Mouse (Mus musculus) NIH3T3 (cell line): Measurements from ENCODE around the gene Fyco1.

Source experiments
- DNase-seq: peaks from one replicate; pipeline ENCODE4 v3.0.0-alpha.2; 2012; ENCODE audit warnings: low read depth

The Fyco1 gene

GRCm38 (mm10) chr9:123851713-123852448 lies at the start of gene Fyco1:
Fyco1 (minus strand) TSS chr9:123851899.
- DNase-seq, result peak; percentile 92

GRCm38 (mm10) chr9:123872049-123872448 lies 20.4 kb upstream of the Fyco1 start:
- DNase-seq, result no peak

- no peak for DNase-seq
These were observed 17.6 kb upstream of the Fyco1 start for GRCm38 (mm10) chr9:123869167-123869784.

GRCm38 (mm10) chr9:123863641-123864040 lies 11.9 kb upstream of the Fyco1 start:
- no peak for DNase-seq

GRCm38 (mm10) chr9:123862895-123863616 lies 11.4 kb upstream of the Fyco1 start:
- DNase-seq, result no peak

GRCm38 (mm10) chr9:123861929-123862328 lies 10.2 kb upstream of the Fyco1 start, which contains the start of gene Xcr1:
Xcr1 (minus strand) TSS chr9:123862029.
- DNase-seq, result no peak

- DNase-seq, result no peak
These were observed 5.1 kb upstream of the Fyco1 start for GRCm38 (mm10) chr9:123856836-123857235.

- DNase-seq, result peak; percentile 10
These were observed 1.0 kb upstream of the Fyco1 start for GRCm38 (mm10) chr9:123852449-123853390.

GRCm38 (mm10) chr9:123851062-123851712 lies 512 bp downstream of the Fyco1 start:
- peak; percentile 83 for DNase-seq

- peak; percentile 82 for DNase-seq
These were observed 1.0 kb downstream of the Fyco1 start for GRCm38 (mm10) chr9:123850705-123851061.

GRCm38 (mm10) chr9:123849976-123850695 lies 1.6 kb downstream of the Fyco1 start:
- DNase-seq, result peak; percentile 39

- DNase-seq, result no peak
These were observed 5.2 kb downstream of the Fyco1 start for GRCm38 (mm10) chr9:123846490-123846889.

GRCm38 (mm10) chr9:123845120-123845519 lies 6.6 kb downstream of the Fyco1 start:
- DNase-seq, result peak; percentile 44

- no peak for DNase-seq
These were observed 7.2 kb downstream of the Fyco1 start for GRCm38 (mm10) chr9:123844468-123844867.

- DNase-seq, result peak; percentile 48
These were observed 11.5 kb downstream of the Fyco1 start for GRCm38 (mm10) chr9:123840243-123840642.

- no peak for DNase-seq
These were observed 15.8 kb downstream of the Fyco1 start for GRCm38 (mm10) chr9:123835851-123836250.

GRCm38 (mm10) chr9:123828916-123829315 lies 22.8 kb downstream of the Fyco1 start:
- DNase-seq, result no peak

GRCm38 (mm10) chr9:123826631-123827030 lies 25.1 kb downstream of the Fyco1 start:
- DNase-seq, result no peak

- DNase-seq, result peak; percentile 81
These were observed 33.1 kb downstream of the Fyco1 start for GRCm38 (mm10) chr9:123818601-123819000.

GRCm38 (mm10) chr9:123815996-123816395 lies 35.7 kb downstream of the Fyco1 start:
- DNase-seq, result peak; percentile 12

GRCm38 (mm10) chr9:123815444-123815843 lies 36.3 kb downstream of the Fyco1 start:
- DNase-seq, result peak; percentile 32
